Mouse (Mus musculus): Measurements from ENCODE around the gene Coq9. TPM values are rescaled to one million over a fixed set of nuclear protein-coding genes. Genes with fewer than 3 reads are reported as not detected.

Gene Coq9
- polyA plus RNA-seq, 1 experiment: 44.0 TPM

DNA sequence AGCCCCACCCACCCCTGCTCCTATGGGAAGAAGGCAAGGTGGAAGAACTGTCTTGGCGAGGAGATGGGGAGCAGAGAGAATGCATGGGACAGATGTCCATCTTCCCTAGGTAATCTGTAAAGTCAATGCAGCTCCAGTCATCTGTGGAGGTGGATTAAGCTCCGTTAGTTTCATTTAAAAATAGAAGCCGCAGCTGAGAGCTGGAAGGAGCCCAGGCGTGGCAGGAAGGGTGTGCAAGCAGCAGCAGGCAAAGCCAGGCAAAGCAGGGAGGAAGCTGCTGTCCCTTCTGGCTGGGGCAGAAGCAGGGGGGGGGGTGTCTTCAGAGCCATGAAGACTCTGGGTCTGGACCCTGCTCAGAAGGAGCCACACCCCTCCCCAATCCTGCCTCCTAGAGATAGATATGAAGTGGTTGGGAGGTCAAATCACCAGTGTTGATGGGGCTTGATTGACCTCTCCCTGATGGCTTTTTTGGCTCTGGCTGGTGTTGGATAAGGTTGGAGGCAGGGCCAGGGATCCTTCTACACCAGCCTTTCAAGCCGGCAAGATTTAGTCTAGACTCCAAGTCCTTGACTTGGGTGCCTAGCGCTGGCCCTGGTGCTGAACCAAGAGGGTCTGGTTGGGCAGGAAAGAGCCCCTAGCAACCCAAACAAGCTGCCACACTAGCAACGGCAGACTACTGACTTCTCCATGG, 37.7 kb upstream of the Coq9 start:
- Histone ChIP-seq H3ac (ENCODE audit: control insufficient read depth, insufficient read length, low read depth) (no peak overlapping the region), H3K79me3 (ENCODE audit: low read depth) (no peaks in the 10 kb centered on the region), H3K27me3 (ENCODE audit: control insufficient read depth, insufficient read depth, insufficient read length) (no peaks in the 10 kb centered on the region), H3K79me2 (ENCODE audit: control insufficient read depth, insufficient read depth) (no peaks in the 10 kb centered on the region), H3K36me3 (ENCODE audit: control insufficient read depth, insufficient read depth) (no peaks in the 10 kb centered on the region), H3K4me3 (ENCODE audit: insufficient read depth, poor library complexity, severe bottlenecking) (no peak overlapping the region)
- TF ChIP-seq USF1 (IDR thresholded peaks at IDR 0.05; ENCODE audit: low read depth): no peak
- TF ChIP-seq MYOG (IDR thresholded peaks at IDR 0.05; ENCODE audit: control insufficient read depth, extremely low read depth, insufficient read length): no peak
- TF ChIP-seq MAX (IDR thresholded peaks at IDR 0.05): no peak
- no peak for TF ChIP-seq CTCF (IDR thresholded peaks at IDR 0.05; ENCODE audit: control insufficient read depth, insufficient read depth, insufficient read length)
- no peak for TF ChIP-seq MYOD1 (IDR thresholded peaks at IDR 0.05; ENCODE audit: control insufficient read depth, insufficient read length, low read depth)
- TF ChIP-seq FOSL1 (IDR thresholded peaks at IDR 0.05; ENCODE audit: insufficient read depth, low read length, poor library complexity, severe bottlenecking): no peak
- TF ChIP-seq CEBPB (IDR thresholded peaks at IDR 0.05; ENCODE audit: low read depth): no peak

DNA sequence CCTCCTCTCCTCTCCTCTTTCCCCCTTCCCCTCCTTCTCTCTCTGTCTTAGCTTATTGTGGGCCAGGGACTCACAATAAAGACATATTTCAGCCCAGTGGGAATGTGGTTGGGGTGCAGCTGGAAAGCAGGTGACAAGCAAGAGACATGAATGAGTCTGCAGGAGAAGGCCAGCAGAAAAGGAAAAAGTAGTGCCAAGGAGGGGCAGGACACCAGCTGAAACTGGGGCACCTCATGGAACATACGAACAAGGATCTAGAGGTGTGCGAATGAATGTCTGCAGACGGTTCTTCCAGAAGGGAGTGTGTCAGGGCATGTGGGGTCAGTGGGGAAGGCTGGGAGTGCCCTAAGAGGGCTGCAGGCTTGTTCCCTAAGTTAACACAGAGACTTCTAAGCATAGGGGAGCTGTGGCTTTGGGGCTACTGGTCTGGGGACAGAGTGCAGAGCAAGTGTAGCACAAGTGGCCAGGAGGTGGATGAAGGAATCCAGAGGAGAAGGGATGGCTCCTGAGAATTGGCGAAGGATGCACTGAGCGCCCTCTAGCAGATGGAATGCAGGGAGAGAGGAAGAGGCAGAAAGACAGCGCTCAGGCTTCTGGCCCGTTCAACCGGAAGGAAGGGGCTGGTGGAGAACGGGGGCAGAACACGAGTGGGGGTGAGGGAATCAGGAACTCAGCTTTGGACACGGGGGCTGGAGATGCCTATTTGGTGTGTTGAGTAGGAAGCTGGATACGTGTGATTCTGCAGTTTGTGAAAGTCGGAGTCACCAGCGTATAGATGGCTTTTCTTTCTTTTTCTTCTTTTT, 36.6 kb upstream of the Coq9 start:
- H3K27me3 ChIP-seq (ENCODE audit: control insufficient read depth, insufficient read depth, insufficient read length): no peaks in the 10 kb centered on the region
- H3K79me3 ChIP-seq (ENCODE audit: low read depth): no peaks in the 10 kb centered on the region
- H3ac ChIP-seq (ENCODE audit: control insufficient read depth, insufficient read length, low read depth): no peak overlapping the region
- H3K4me3 ChIP-seq (ENCODE audit: insufficient read depth, poor library complexity, severe bottlenecking): no peak overlapping the region
- H3K79me2 ChIP-seq (ENCODE audit: control insufficient read depth, insufficient read depth): no peaks in the 10 kb centered on the region
- no peaks in the 10 kb centered on the region for H3K36me3 ChIP-seq (ENCODE audit: control insufficient read depth, insufficient read depth)
- TF ChIP-seq MAX (IDR thresholded peaks at IDR 0.05) (no peak), FOSL1 (IDR thresholded peaks at IDR 0.05; ENCODE audit: insufficient read depth, low read length, poor library complexity, severe bottlenecking) (no peak), USF1 (IDR thresholded peaks at IDR 0.05; ENCODE audit: low read depth) (no peak), CEBPB (IDR thresholded peaks at IDR 0.05; ENCODE audit: low read depth) (no peak), MYOD1 (IDR thresholded peaks at IDR 0.05; ENCODE audit: control insufficient read depth, insufficient read length, low read depth) (no peak), CTCF (IDR thresholded peaks at IDR 0.05; ENCODE audit: control insufficient read depth, insufficient read depth, insufficient read length) (no peak)

- Histone ChIP-seq H3K4me3 (ENCODE audit: insufficient read depth, poor library complexity, severe bottlenecking) (no peak overlapping the region), H3K79me3 (ENCODE audit: low read depth) (no peaks in the 10 kb centered on the region), H3K79me2 (ENCODE audit: control insufficient read depth, insufficient read depth) (no peaks in the 10 kb centered on the region), H3K27me3 (ENCODE audit: control insufficient read depth, insufficient read depth, insufficient read length) (no peaks in the 10 kb centered on the region), H3ac (ENCODE audit: control insufficient read depth, insufficient read length, low read depth) (no peak overlapping the region), H3K36me3 (ENCODE audit: control insufficient read depth, insufficient read depth) (no peaks in the 10 kb centered on the region)
- no peak for TF ChIP-seq MAX (IDR thresholded peaks at IDR 0.05)
- TF ChIP-seq MYOD1 (IDR thresholded peaks at IDR 0.05; ENCODE audit: control insufficient read depth, insufficient read length, low read depth): no peak
- TF ChIP-seq CEBPB (IDR thresholded peaks at IDR 0.05; ENCODE audit: low read depth): no peak
- no peak for TF ChIP-seq MYOG (IDR thresholded peaks at IDR 0.05; ENCODE audit: control insufficient read depth, extremely low read depth, insufficient read length)
- TF ChIP-seq FOSL1 (IDR thresholded peaks at IDR 0.05; ENCODE audit: insufficient read depth, low read length, poor library complexity, severe bottlenecking): no peak
- TF ChIP-seq CTCF (IDR thresholded peaks at IDR 0.05; ENCODE audit: control insufficient read depth, insufficient read depth, insufficient read length): no peak
- no peak for TF ChIP-seq USF1 (IDR thresholded peaks at IDR 0.05; ENCODE audit: low read depth)
These were observed 35.7 kb upstream of the Coq9 start for GRCm38 (mm10) chr8:94802375-94802774.

- no peak overlapping the region for H3ac ChIP-seq (ENCODE audit: control insufficient read depth, insufficient read length, low read depth)
- H3K79me3 ChIP-seq (ENCODE audit: low read depth): no peaks in the 10 kb centered on the region
- TF ChIP-seq CEBPB (IDR thresholded peaks at IDR 0.05; ENCODE audit: low read depth) (no peak), MYOD1 (IDR thresholded peaks at IDR 0.05; ENCODE audit: control insufficient read depth, insufficient read length, low read depth) (no peak), CTCF (IDR thresholded peaks at IDR 0.05; ENCODE audit: control insufficient read depth, insufficient read depth, insufficient read length) (no peak), MYOG (IDR thresholded peaks at IDR 0.05; ENCODE audit: control insufficient read depth, extremely low read depth, insufficient read length) (no peak), MAX (IDR thresholded peaks at IDR 0.05) (no peak), USF1 (IDR thresholded peaks at IDR 0.05; ENCODE audit: low read depth) (no peak)
- no peaks in the 10 kb centered on the region for H3K79me2 ChIP-seq (ENCODE audit: control insufficient read depth, insufficient read depth)
- H3K36me3 ChIP-seq (ENCODE audit: control insufficient read depth, insufficient read depth): no peaks in the 10 kb centered on the region
- H3K27me3 ChIP-seq (ENCODE audit: control insufficient read depth, insufficient read depth, insufficient read length): no peaks in the 10 kb centered on the region
- no peak overlapping the region for H3K4me3 ChIP-seq (ENCODE audit: insufficient read depth, poor library complexity, severe bottlenecking)
These were observed 34.6 kb upstream of the Coq9 start for GRCm38 (mm10) chr8:94803551-94803950.

DNA sequence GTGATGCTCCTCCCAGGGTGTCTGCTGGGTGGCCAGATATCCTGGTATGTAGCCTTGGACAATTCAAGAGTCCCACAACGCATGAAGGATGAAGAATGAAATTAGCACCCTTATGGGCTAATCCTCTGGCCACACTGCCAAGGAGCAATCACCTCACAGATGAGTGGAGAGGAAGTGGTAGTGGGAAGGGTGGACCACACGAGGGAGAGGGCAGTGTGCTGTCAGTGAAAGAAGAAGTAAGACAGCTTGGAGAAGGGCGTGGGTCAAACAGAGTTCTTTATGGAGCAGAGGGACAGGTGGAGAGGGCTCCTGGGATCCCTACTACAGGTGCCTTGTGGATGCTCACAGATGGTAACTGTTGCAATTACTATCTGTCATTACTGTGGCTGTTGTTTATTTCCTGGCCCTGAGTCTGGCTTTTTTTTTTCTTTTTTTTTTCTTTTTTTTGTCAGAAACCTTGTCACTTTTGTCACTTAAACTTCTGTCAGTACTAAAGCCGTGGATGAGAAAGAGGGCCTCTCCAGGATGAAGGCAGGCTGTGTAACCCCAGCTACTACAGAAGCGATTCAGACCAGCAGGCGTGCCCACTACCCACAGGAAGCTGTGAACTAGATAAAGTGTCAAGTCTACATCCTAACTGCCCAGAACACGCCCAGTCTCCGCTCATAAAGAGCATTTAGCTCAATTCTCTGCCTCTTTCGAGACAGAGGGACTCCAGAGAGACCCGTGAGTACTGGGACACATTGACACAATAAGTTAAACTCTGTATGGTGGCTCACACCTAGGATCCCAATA, 33.4 kb upstream of the Coq9 start:
- TF ChIP-seq MYOG (IDR thresholded peaks at IDR 0.05; ENCODE audit: control insufficient read depth, extremely low read depth, insufficient read length) (no peak), MAX (IDR thresholded peaks at IDR 0.05) (no peak)
- no peak overlapping the region for H3ac ChIP-seq (ENCODE audit: control insufficient read depth, insufficient read length, low read depth)
- no peaks in the 10 kb centered on the region for H3K27me3 ChIP-seq (ENCODE audit: control insufficient read depth, insufficient read depth, insufficient read length)
- no peaks in the 10 kb centered on the region for H3K79me3 ChIP-seq (ENCODE audit: low read depth)
- H3K36me3 ChIP-seq (ENCODE audit: control insufficient read depth, insufficient read depth): no peaks in the 10 kb centered on the region
- H3K79me2 ChIP-seq (ENCODE audit: control insufficient read depth, insufficient read depth): no peaks in the 10 kb centered on the region
- no peak overlapping the region for H3K4me3 ChIP-seq (ENCODE audit: insufficient read depth, poor library complexity, severe bottlenecking)

Data from C2C12 (cell line).